Mouse (Mus musculus): ENCODE data around the gene Myo1d.
"Not testable (repeated sequence)": the region's sequence is repeated elsewhere in the genome, so short reads cannot be mapped to it uniquely, and the experiment has no call there.

Myo1d gene

DNA sequence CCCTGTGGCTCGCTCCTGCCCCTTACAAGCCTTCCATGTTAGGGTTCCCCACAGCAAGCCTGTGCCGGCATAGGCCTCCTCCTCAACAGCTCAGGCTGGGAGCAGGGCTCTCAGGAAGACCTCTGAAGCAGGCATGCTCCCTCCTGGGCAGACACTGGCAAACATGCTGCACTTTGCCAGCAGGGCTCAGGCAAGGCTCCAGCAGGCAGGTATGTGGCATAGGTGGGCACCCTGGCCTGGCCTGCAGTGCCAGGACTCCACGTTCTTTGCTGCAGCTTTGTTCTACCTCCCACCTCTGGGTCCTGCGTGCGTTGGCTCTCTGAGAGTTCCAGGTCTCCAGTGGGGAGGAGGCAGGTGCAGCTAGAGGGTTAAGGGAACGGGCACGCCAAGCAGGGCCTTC, 296.9 kb downstream of the Myo1d start:
- no peak for DNase-seq (ENCODE audit: extremely low spot score)

- DNase-seq (ENCODE audit: extremely low spot score), result no peak
These were observed 297.5 kb downstream of the Myo1d start for GRCm38 (mm10) chr11:80482347-80482746.

- DNase-seq (ENCODE audit: extremely low spot score), result no peak
These were observed 298.3 kb downstream of the Myo1d start for GRCm38 (mm10) chr11:80481409-80482050.

GRCm38 (mm10) chr11:80479906-80480866, 299.6 kb downstream of the Myo1d start:
- DNase-seq (ENCODE audit: extremely low spot score), result no peak

- DNase-seq (ENCODE audit: extremely low spot score), result no peak
These were observed 300.4 kb downstream of the Myo1d start for GRCm38 (mm10) chr11:80479425-80479824.

- no peak for DNase-seq (ENCODE audit: extremely low spot score)
These were observed 301.0 kb downstream of the Myo1d start for GRCm38 (mm10) chr11:80478694-80479412.

- DNase-seq (ENCODE audit: extremely low spot score), result peak; percentile 46
These were observed 302.3 kb downstream of the Myo1d start for GRCm38 (mm10) chr11:80477341-80478199.

GRCm38 (mm10) chr11:80476222-80477189, 303.3 kb downstream of the Myo1d start, which contains the start of gene Cdk5r1:
Gene Cdk5r1, plus strand, starts transcription at chr11:80477023.
- DNase-seq (ENCODE audit: extremely low spot score), result peak; percentile 91

DNA sequence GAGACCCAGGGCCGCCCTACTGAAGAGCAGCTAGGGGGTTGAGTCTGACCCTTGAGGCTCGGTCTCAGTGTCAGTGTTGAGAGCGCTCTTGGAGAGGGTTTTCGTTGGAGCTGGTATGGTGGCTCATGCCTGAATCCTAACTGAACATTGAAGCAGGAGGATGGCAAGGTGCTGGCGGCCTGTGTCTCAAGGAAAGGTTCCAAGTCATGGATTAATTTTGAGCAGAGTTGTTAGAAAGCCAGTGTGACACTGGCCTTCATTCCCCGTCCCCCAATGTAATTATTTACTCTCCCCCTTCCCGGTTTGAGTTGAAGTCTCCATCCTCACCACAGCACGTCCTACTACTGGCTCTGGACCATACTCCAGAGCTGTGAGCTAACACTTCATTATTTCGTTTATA, 304.3 kb downstream of the Myo1d start:
- DNase-seq (ENCODE audit: extremely low spot score), result no peak

DNA sequence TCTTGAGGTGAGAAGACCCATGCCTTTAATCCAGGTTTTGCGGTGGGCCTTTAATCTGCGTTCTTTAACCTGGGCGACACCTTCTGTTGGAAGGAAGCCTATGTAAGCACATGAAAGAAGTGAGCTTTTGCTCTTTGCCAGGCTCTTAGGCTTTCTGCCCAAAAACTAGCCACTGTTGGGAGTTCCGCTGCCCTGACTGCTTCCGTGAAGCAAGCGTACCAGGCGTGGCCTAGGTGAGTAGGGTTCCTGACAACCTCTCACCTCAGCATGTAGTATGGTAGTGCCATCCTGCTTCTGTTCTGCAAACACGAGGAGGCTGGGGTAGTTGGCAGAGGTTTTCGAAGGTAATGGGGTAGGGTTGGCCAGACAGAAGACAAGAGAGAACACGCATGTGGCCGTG, 305.0 kb downstream of the Myo1d start:
- DNase-seq (ENCODE audit: extremely low spot score), result no peak

- DNase-seq (ENCODE audit: extremely low spot score), result no peak
These were observed 305.6 kb downstream of the Myo1d start for GRCm38 (mm10) chr11:80474175-80474691.

GRCm38 (mm10) chr11:80471836-80472605, 307.8 kb downstream of the Myo1d start:
- DNase-seq (ENCODE audit: extremely low spot score), result no peak

GRCm38 (mm10) chr11:80463605-80464130, 316.2 kb downstream of the Myo1d start:
- not testable (repeated sequence) for DNase-seq (ENCODE audit: extremely low spot score)

DNA sequence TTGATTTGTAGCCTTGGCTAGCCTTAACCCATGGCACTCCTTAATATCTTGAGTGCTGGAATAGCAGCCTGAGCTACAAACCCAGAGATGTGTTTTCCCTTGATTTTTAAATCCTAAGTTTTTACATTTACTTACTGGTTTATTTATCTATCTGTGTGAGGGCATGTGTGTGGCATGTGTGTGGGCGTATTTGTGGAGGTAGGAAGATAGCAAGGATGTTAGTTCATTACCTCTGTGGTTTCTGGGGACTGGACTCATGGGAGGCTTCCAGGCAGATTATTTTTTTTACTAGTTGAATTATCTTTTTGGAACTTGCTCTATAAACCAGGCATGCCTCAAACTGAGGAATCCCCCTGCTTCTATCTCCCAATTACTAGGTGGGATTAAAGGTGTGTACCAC, 326.6 kb downstream of the Myo1d start:
- no peak for DNase-seq (ENCODE audit: extremely low spot score)

DNA sequence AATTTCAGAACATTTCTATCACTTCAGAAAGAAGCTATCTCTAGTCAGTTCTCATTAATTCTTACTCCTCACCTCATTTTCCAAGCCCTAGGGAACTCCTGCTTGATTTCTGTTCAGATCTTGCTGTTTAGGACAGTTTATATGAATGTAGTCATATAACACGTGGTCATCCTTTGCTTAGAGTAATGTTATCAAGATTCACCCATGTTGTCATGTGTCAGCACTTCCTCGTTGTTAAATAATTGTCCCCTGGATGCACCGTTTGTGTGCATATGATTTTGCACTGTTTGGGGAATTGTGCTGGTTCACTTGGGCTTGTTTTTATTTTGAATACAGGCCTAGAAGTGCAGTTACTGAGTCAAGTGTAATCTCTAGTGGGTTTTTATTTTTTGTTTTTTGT, 327.6 kb downstream of the Myo1d start:
- no peak for DNase-seq (ENCODE audit: extremely low spot score)

DNA sequence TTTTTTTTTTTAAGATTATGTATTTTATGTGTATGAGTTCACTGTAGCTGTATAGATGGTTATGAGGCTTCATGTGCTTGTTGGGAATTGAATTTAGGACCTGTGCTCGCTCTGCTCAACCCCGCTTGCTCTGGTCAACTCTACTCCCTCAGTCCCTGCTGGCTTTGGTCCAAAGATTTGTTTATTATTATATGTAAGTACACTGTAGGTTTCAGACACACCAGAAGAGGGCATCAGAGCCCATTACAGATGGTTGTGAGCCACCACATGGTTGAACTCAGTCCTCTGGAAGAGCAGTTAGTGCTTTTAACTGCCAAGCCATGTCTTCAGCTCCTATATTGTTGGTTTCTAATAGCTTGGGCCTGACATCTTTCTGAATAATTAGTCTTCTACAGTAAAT, 330.0 kb downstream of the Myo1d start:
- DNase-seq (ENCODE audit: extremely low spot score), result no peak

- no peak for DNase-seq (ENCODE audit: extremely low spot score)
These were observed 332.9 kb downstream of the Myo1d start for GRCm38 (mm10) chr11:80446916-80447315.

Measured in embryo, embryonic 9.5 days (tissue).